Mouse (Mus musculus): ENCODE results near the gene Hook2. TPM values are rescaled to one million over a fixed set of nuclear protein-coding genes. Genes with fewer than 3 reads are reported as not detected.

Hook2 gene
- polyA plus RNA-seq, 1 experiment from 2014 or later, result 27.0 TPM

DNA sequence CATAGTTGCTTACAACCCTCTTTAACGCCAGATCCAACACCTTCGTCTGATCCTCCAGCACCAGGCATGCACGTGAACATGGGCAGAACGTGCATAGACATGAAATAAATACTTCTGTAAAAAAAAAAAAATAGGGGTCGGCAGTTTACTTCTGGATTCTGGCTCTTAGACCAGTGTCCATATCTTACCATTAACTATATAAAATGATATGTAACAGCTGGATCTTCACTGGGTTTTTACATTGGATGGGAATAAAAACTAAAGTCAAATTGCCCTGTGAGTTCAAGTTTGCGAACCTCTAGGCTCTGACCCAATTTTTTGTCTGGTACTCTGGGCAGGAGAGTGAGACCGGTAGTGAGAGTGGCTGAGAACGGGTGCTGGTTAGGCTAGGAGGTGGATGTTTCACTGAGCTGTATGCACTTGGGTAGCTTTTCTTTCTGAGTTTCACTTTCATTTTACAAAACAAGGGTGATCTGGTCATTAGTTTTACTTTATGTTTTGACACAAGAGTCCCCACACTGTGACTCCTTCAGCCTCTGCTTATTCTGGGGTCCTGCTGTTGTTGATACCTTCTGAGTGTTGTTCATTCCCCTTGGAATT is 15.8 kb upstream of the Hook2 start:
- H3K9ac ChIP-seq, result no peak overlapping the region
- H3K4me3 ChIP-seq (replicated peaks), result no peak overlapping the region
- no peaks in the 10 kb centered on the region for H3K9me3 ChIP-seq (replicated peaks)
- H3K4me2 ChIP-seq, result no peak overlapping the region
- H3K4me1 ChIP-seq, result peaks cover 60% of the 10 kb centered on the region
- ATAC-seq (replicated peaks; ENCODE audit: low FRiP score), result no peak
- H3K27ac ChIP-seq, result no peak overlapping the region
- peaks cover 44% of the 10 kb centered on the region for H3K36me3 ChIP-seq
- WGBS, result 83% methylated on average over 8 of the region's 8 CpGs
- peaks cover 16% of the 10 kb centered on the region for H3K27me3 ChIP-seq

DNA sequence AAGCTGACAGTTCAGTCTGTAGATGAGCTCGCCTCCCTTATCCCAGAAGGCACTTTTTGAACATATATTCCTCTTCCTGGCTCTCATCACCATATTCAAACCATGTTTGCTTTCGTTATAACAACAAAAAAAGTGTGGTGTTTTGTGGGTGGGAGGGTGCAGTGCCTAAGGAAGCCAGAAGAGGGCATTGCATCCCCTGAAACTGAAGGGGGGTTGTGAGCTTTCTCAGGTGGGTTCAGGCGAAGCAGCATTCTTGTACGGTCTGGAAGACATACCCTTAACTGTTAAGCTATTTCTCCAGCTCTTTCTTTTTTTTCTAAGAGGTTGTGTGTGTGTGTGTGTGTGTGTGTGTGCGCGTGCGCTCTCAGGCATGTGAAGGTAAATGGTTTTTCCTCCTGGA is 15.0 kb upstream of the Hook2 start:
- peak overlapping the region; percentile 78 for H3K27ac ChIP-seq
- H3K27me3 ChIP-seq, result peaks cover 16% of the 10 kb centered on the region
- H3K4me2 ChIP-seq, result peak overlapping the region; percentile 97
- no peak for ATAC-seq (replicated peaks; ENCODE audit: low FRiP score)
- peaks cover 44% of the 10 kb centered on the region for H3K36me3 ChIP-seq
- WGBS, result 37% methylated on average over 7 of the region's 7 CpGs
- no peak overlapping the region for H3K9ac ChIP-seq
- H3K4me1 ChIP-seq, result peaks cover 67% of the 10 kb centered on the region
- no peaks in the 10 kb centered on the region for H3K9me3 ChIP-seq (replicated peaks)
- H3K4me3 ChIP-seq (replicated peaks), result peak overlapping the region; percentile 55; the same call in 1 of the 2 replicates

DNA sequence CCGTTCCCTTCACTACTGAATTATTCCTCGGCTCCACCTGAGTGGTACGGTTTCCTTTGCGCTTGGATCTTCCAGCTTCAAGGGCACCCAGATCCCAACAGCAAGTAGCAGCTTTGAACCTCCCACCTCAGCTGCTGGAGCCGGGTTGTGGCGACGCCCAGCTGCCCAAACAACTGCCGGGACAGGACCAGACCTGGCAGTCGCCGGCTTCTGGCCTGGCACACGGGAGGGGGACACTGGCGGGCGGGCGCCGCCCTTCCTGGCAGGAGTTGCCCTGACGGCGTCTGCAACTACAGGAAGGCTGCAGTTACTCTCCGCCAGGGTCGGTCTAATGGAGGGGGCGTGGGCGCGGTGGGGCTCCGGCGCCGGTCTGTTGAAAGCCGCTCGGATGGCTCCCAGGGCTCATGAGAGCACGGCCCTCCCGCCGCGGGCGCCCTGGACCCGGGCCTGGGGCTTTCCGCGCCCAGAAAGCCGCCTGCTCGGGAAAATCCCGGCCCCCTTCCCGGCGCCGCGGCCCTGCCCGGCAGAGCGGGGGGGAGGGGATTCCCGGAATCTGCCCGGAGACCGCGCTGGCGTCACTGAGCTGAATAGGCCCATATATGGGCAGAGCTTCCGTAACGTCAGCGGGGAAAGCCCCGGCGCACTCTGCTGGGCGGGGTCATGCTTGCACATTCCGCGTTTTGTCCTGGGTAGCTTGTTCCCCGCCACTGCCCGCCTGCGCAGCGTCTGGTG is 14.2 kb upstream of the Hook2 start:
- peaks cover 16% of the 10 kb centered on the region for H3K27me3 ChIP-seq
- peak overlapping the region; percentile 55 for H3K4me3 ChIP-seq (replicated peaks)
- no peaks in the 10 kb centered on the region for H3K9me3 ChIP-seq (replicated peaks)
- WGBS, result under 1% methylated on average over 61 of the region's 61 CpGs
- peaks cover 67% of the 10 kb centered on the region for H3K4me1 ChIP-seq
- H3K36me3 ChIP-seq, result peaks cover 38% of the 10 kb centered on the region
- peak overlapping the region; percentile 38 for H3K9ac ChIP-seq
- H3K27ac ChIP-seq, result peak overlapping the region; percentile 78
- H3K4me2 ChIP-seq, result peak overlapping the region; percentile 97
- peak; percentile 79 for ATAC-seq (replicated peaks; ENCODE audit: low FRiP score)

DNA sequence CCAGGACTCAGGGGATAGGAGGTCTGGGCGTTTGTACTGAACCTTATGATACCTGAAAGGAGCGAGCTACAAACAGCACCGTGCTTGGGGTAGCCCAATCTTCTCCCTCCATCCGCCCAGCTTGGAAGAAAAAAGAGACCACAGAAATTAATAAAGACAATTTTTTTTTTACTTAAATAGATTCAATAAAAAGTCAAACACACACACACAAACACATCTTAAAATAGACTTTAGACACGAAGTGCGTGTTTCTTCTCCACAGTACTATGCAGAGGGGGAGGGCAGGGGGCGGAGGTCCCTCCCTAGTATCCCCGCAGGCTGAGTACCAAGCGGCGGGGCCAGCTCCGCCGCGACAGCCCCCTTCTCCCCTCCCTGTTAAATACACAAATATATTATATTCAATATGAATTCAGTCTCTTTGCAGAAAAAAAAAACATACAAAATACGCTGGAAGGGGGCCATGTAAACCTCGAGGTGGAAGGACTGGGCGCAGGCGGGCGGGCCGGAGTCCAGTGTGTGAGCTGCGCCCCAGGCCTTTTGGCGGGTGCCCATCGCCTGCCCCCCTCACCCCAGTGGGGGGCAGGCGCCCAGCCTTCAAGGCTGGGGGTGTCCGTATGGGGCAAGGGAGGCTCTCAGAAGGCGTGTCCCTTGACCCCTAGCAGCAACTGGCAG is 13.5 kb upstream of the Hook2 start:
- Histone ChIP-seq H3K27ac (peak overlapping the region; percentile 78), H3K27me3 (peaks cover 16% of the 10 kb centered on the region), H3K4me3 (replicated peaks) (peak overlapping the region; percentile 55), H3K9ac (peak overlapping the region; percentile 81), H3K4me2 (peak overlapping the region; percentile 97), H3K36me3 (peaks cover 31% of the 10 kb centered on the region), H3K9me3 (replicated peaks) (no peaks in the 10 kb centered on the region), H3K4me1 (peaks cover 72% of the 10 kb centered on the region)
- ATAC-seq (replicated peaks; ENCODE audit: low FRiP score), result no peak
- WGBS, result under 1% methylated on average over 25 of the region's 25 CpGs

DNA sequence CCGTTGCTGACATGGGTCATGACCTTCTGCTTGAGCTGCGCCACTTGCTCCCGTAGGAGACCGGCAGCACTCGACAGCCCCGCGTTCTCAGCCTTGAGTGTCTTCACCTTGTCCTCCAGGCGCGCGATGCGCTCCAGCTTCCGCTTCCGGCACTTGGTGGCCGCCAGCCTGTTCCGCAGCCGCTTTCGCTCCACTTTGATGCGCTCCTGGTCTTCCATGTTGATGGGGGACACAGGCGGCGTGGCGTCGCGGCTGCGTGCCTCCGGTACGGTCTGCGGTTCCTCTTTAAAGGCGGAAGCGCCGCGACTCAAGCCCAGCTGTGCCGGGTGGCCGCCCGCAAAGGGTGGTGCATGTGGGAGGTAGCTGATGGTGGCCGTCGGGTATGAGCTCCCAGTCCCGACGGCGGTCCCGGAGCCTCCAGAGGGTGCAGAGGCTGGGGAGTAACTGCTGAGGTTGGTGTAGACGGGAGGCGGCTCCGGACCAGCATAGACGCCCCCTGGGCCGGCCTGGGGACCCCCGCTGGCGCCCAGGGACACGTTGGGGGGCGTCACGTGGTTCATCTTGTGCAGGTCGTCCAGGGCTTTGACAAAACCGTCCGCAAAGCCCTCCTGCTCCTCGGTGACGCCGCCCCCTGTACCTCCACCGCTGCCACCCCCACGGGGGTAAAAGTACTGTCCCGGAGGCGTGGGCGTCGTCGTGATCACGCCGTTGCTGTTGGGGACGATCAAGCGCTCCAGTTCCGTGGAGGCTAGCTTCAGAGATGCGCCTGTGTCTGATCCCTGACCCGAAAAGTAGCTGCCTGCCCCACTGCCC is 12.8 kb upstream of the Hook2 start:
- ATAC-seq (replicated peaks; ENCODE audit: low FRiP score), result no peak
- H3K27ac ChIP-seq, result peak overlapping the region; percentile 90
- H3K9ac ChIP-seq, result peak overlapping the region; percentile 81
- H3K36me3 ChIP-seq, result peaks cover 24% of the 10 kb centered on the region
- H3K4me2 ChIP-seq, result peak overlapping the region; percentile 97
- H3K9me3 ChIP-seq (replicated peaks), result no peaks in the 10 kb centered on the region
- WGBS, result under 1% methylated on average over 70 of the region's 70 CpGs
- H3K4me1 ChIP-seq, result peaks cover 79% of the 10 kb centered on the region
- H3K4me3 ChIP-seq (replicated peaks), result peak overlapping the region; percentile 55
- H3K27me3 ChIP-seq, result peaks cover 16% of the 10 kb centered on the region

DNA sequence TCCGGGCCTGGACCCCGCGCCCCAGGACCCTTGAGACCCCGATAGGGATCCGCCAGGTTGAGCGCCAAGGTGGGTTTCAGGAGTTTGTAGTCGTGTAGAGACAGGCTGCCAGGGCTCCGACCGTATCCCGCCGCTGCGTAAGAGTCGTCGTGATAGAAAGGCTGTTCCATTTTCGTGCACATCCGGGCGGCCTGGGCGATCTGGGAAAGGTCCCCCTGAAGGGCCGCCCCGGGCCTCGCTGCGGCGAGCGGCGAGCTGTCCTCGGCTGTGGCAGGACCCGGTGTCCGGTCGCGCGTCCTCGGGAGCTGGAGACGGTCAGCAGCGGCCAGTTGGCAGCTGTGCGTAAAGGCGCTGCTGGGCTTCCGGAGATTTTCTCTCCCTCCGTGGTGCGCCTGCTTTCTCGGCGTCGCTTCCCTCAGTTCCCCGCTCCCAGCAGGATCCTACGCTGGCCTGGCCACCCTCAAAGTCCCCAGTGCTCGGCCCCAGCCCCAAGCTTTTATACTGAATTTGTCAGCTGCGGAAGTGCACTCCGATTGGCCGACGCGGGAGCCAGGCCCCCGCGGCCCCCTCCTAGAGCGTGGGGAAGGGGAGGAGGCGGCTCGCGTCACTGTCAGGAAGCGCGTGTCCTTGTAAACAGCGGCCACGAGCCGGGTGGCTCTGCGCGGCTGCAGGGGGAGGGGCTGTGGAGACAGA is 12.0 kb upstream of the Hook2 start, which contains the start of gene Junb:
Junb (minus strand) TSS at position 471 of the 693 bp plus-strand sequence.
- under 1% methylated on average over 63 of the region's 63 CpGs for WGBS

DNA sequence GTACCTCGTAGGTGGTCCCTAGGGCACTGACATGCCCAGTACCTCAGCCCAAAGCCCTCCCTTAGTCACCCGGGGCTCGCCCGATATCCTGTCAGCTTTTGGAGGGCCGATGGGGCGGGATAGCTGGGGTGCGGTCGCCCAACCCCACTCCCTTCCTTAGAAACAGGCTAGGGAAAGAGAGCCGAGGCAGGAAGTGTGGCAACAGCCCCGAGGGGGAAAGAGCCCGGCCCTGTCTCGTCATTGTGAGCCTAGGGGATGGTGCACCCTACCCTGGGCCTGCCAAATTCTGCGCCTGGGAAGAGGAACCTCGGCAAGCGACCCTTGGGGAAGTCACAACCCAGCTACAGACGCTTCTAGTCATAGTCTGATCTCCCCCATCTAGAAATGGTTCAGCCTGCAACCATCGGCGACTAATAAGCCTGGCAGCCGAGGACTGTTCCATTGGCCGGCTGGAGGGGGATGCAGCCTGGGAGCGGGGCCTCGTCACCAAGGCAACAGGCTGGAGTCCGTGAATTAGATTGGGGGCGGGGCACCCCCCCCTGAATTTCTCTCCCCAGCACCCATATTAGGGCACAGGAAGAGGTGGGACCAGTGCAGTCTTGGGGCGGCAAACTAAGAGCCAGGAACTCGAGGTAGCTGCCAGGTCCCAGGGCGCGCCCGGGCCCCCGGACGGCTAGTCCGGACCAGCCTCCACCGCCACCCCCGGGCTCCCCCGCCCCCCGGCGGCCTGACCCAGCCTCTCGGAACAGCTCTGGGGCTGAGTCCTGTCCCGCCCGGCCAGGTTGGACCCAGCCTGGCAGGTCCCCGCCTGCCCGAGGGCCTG is 10.6 kb upstream of the Hook2 start:
- peaks cover 6% of the 10 kb centered on the region for H3K36me3 ChIP-seq
- peak overlapping the region; percentile 55 for H3K4me3 ChIP-seq (replicated peaks)
- ATAC-seq (replicated peaks; ENCODE audit: low FRiP score), result peak; percentile 35
- peak overlapping the region; percentile 97 for H3K4me2 ChIP-seq
- H3K4me1 ChIP-seq, result peaks cover 86% of the 10 kb centered on the region
- H3K27ac ChIP-seq, result peak overlapping the region; percentile 87
- 2% methylated on average over 42 of the region's 42 CpGs for WGBS
- H3K9me3 ChIP-seq (replicated peaks), result no peaks in the 10 kb centered on the region
- peak overlapping the region; percentile 37 for H3K9ac ChIP-seq
- peaks cover 16% of the 10 kb centered on the region for H3K27me3 ChIP-seq

More for the DNA sequence above, 12.0 kb upstream of the Hook2 start, which contains the start of gene Junb:
- peaks cover 16% of the 10 kb centered on the region for H3K27me3 ChIP-seq
- no peaks in the 10 kb centered on the region for H3K9me3 ChIP-seq (replicated peaks)
- H3K4me1 ChIP-seq, result peaks cover 79% of the 10 kb centered on the region
- ATAC-seq (replicated peaks; ENCODE audit: low FRiP score), result peak; percentile 47
- peak within 1 kb of the TSS; percentile 55 for H3K4me3 ChIP-seq (replicated peaks)
- peaks cover 16% of the 10 kb centered on the region for H3K36me3 ChIP-seq
- peak within 1 kb of the TSS; percentile 90 for H3K27ac ChIP-seq
- peak within 1 kb of the TSS; percentile 81 for H3K9ac ChIP-seq
- peak within 1 kb of the TSS; percentile 97 for H3K4me2 ChIP-seq

DNA sequence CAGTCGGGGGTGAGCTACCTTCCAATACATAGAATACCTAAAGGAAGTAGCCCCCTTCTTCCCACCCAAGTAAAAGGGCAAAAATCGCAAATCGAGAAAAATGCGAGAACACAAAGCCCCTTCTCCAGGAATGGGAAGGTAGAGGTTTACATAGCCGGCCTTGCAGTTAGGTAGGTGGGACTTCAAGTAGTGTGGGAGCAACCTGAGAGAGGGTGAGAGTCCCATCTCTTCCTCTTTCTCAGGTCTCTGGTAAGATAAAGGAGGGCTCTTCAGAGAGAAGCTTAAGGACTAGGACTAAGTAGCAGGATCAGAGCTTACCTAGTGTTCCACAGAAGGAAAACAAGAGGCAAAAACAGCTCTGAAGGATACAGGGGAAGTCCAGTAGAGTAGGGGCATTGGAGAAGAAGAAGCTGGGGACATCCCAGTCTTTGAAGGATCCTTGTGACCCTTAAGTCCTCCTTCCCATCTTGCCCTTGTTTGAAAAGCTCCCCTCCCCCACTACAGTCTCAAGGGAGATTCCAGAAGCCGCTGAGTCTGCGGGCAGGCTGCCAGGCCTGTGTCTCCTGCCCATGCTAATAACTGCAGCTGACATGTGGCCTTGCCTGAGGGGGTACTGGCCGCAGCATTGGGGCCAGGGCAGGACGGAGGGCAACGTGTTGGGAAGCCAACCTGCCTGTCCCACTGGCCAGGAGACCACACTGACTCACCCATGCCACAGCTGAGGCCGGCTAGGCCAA is 9.6 kb upstream of the Hook2 start:
- Histone ChIP-seq H3K4me3 (replicated peaks) (peak overlapping the region; percentile 55; the same call in 1 of the 2 replicates), H3K27me3 (peaks cover 16% of the 10 kb centered on the region), H3K27ac (peak overlapping the region; percentile 87), H3K4me2 (peak overlapping the region; percentile 97), H3K9me3 (replicated peaks) (no peaks in the 10 kb centered on the region), H3K4me1 (peaks cover 86% of the 10 kb centered on the region), H3K36me3 (no peaks in the 10 kb centered on the region), H3K9ac (0 out of 2 replicates have a peak overlapping the region, but pooled peaks have one; percentile 15)
- WGBS, result 35% methylated on average over 11 of the region's 11 CpGs
- no peak for ATAC-seq (replicated peaks; ENCODE audit: low FRiP score)

DNA sequence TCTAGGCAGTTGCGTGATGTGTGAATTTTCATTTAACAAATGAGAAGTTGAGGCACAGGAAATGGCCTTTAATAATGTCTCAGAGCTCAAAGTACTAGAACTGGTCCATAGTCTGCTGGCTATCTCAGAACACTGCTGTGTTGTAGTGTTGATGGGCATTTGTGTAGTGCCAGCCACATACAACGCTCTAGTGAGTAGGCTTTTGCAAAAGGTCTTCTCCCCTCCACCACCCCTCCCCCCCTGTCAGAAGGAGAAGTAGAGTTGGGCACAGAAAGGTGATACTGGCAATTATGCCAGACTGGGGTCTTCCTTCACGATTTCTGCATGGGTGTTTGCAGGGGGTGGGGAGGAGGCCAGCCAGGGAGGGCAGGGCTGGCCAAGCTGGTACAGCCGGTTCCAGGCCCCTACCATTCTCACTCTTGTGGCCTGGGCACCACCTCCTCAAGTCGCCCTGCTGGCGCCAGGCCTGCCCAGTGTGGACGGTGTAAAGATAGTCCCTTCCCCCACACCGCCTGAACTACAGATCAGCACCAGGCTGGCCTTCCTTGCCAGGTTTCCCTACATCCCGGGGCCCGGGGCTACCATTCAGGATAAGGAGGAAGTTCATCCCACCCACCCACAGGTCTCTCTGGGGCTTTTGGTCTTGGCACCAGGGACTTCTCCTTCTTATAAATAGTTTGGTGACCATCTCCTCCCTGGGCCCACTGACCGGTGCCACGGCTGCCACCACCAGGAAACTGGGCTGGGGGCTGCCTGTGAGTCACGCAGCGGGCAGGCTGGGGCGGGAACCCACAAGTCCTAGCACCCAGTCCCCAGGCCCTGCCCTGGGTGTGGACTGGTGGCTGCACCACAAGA is 8.5 kb upstream of the Hook2 start:
- no peak for ATAC-seq (replicated peaks; ENCODE audit: low FRiP score)
- H3K4me1 ChIP-seq, result peaks cover 84% of the 10 kb centered on the region
- H3K4me2 ChIP-seq, result 0 out of 2 replicates have a peak overlapping the region, but pooled peaks have one; percentile 6
- 75% methylated on average over 15 of the region's 15 CpGs for WGBS
- H3K4me3 ChIP-seq (replicated peaks), result no peak overlapping the region
- no peaks in the 10 kb centered on the region for H3K9me3 ChIP-seq (replicated peaks)
- H3K27ac ChIP-seq, result peak overlapping the region; percentile 87
- peaks cover 23% of the 10 kb centered on the region for H3K27me3 ChIP-seq
- no peak overlapping the region for H3K9ac ChIP-seq
- H3K36me3 ChIP-seq, result no peaks in the 10 kb centered on the region

All from kidney, embryonic 15.5 days (tissue).